Mouse (Mus musculus) liver, adult 2 months (tissue): ENCODE measurements around the gene AI481877. TPM values are rescaled to one million over a fixed set of nuclear protein-coding genes. Genes with fewer than 3 reads are reported as not detected.
"Not testable (repeated sequence)": the region's sequence is repeated elsewhere in the genome, so short reads cannot be mapped to it uniquely, and the experiment has no call there.

Experiments used
- DNase-seq: peaks from one replicate; pipeline ENCODE4 v3.0.0-alpha.2; 2011; ENCODE audit warnings: low read depth, low spot score; ENCODE audit errors: extremely low read depth
- H3K27ac ChIP-seq: fragments of 200-500 bp; replicated peaks from 2 replicates; pipeline ENCODE4 v1.5.1; 2012; ENCODE audit warnings: low read depth, mild to moderate bottlenecking, control low read depth, inconsistent platforms, low read length; ENCODE audit not compliant: insufficient read depth
- H3K27me3 ChIP-seq: fragments of 200-500 bp; 2 replicates; pipeline ENCODE4 v1.6.1; 2012; ENCODE audit warnings: mild to moderate bottlenecking, moderate library complexity, low read length, inconsistent platforms; ENCODE audit not compliant: control insufficient read depth, insufficient read depth
- H3K36me3 ChIP-seq: fragments of 200-500 bp; 2 replicates; pipeline ENCODE4 v1.6.1; 2012; ENCODE audit warnings: low read length, inconsistent platforms; ENCODE audit not compliant: control insufficient read depth, insufficient read depth
- H3K4me1 ChIP-seq: fragments of 200-500 bp; 2 replicates; pipeline ENCODE4 v1.6.1; 2011; ENCODE audit warnings: low read length; ENCODE audit not compliant: control insufficient read depth, insufficient read depth
- H3K4me3 ChIP-seq: fragments of 200-500 bp; 2 replicates; pipeline ENCODE4 v1.5.1; 2011; ENCODE audit warnings: low read depth, mild to moderate bottlenecking, control low read depth, low read length, moderate library complexity; ENCODE audit not compliant: insufficient read depth
- H3K79me2 ChIP-seq: fragments of 200-500 bp; 2 replicates; pipeline ENCODE4 v1.6.1; 2012; ENCODE audit warnings: inconsistent platforms, mild to moderate bottlenecking, low read length, moderate library complexity; ENCODE audit not compliant: control insufficient read depth, insufficient read depth
- H3K9ac ChIP-seq: fragments of 200-500 bp; 2 replicates; pipeline ENCODE4 v1.6.1; 2012; ENCODE audit warnings: low read depth, mild to moderate bottlenecking, control low read depth, inconsistent platforms, low read length
- CTCF ChIP-seq: fragments of 200-500 bp; IDR thresholded peaks from 2 replicates; pipeline ENCODE4 v1.5.1; 2011; ENCODE audit warnings: low read depth, low read length, control low read depth
- POLR2A ChIP-seq: fragments of 200-500 bp; IDR thresholded peaks from 2 replicates; pipeline ENCODE4 v1.6.1; 2011; ENCODE audit warnings: low read length, control low read depth; ENCODE audit not compliant: insufficient read depth; ENCODE audit errors: extremely low read depth
- WGBS: fragments of 180-500 bp; shearing (Covaris S2); methylation state at CpG from one replicate; pipeline ENCODE4 v1.1.7; 2018; 5-methylcytosine and 5-hydroxymethylcytosine counted together
- polyA plus RNA-seq: library from polyadenylated mRNA; depleted of rRNA; stranded (reverse); fragments of >200 nt; gene quantifications from 2 replicates; pipeline ENCODE4 v1.2.3, GENCODE M21; 2012; rRNA removed
- total RNA-seq: library from RNA; depleted of rRNA; stranded (reverse); fragments of >200 nt; gene quantifications from 2 replicates; pipeline ENCODE4 v1.2.3, GENCODE M21; 2014; rRNA removed

Gene AI481877
- total RNA-seq: not detected in 2 replicates
- not detected in 2 replicates for polyA plus RNA-seq

DNA sequence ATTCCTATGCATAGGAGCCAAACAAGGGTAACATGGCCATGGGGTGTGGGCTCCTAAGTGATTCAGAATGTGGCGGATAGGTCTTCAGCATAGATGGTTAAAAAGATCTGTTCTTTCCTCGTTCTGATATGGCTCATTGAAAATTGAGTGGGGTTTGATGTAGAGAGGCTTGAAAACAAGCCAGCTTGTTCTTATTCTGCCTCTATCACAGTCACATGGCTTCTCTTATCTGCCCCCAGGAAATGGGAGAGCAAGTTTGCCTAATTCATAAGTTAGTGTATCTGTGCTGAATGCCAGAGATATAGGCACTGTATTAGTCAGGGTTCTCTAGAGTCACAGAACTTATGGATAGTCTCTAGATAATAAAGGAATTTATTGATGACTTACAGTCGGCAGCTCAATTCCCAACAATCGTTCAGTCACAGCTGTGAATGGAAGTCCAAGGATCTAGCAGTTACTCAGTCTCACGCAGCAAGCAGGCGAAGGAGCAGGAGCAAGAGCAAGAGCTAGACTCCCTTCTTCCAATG is at the start of gene AI481877:
AI481877 (minus strand) TSS at position 477 of the 527 bp plus-strand sequence.
- not testable (repeated sequence) for DNase-seq, H3K4me1 ChIP-seq, H3K27me3 ChIP-seq, H3K79me2 ChIP-seq, H3K4me3 ChIP-seq, H3K9ac ChIP-seq, H3K36me3 ChIP-seq, H3K27ac ChIP-seq
- WGBS: 84% methylated on average over 4 of the region's 6 CpGs

DNA sequence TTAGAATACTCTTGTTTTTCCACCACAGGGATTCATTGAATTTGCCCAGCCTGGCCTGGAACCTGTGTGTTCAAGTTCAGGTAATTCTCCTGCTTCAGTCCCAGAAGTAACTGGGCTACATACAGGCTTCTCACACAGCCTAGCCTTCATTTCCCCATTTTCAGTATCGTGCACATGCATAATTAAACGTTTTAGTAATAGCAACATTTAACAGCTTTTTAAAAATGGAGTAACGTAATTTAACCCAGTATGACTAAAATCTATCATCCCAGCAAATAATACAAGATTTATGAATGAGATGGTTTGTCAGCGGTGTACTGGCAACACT is 49.7 kb upstream of the AI481877 start:
- H3K9ac ChIP-seq: peak overlapping the region; percentile 85

DNA sequence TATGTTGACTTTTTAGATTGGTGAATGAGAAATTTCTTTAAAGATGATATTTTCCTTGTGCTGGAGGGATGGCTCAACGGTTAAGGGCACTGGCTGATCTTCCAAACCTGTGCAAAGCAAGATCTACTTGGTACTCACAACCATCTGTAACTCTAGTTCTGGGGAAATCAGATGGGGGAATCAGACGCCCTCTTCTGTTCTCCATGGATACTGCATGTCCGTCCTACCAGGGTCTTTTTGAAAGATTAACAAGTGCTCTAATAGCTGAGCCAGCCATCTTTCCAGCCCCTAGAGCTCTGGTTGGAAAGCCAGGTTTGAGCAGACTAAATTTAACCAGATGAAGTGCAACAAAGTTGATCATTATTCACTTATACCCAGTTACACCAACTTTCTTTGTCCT is 48.5 kb upstream of the AI481877 start:
- 44% methylated on average over 3 of the region's 3 CpGs for WGBS
- H3K4me1 ChIP-seq: peaks cover 5% of the 10 kb centered on the region; the same call in 1 of the 2 replicates
- DNase-seq: peak; percentile 28
- no peaks in the 10 kb centered on the region for H3K27me3 ChIP-seq
- TF ChIP-seq POLR2A (no peak), CTCF (no peak; the same call in 1 of the 2 replicates)
- H3K4me3 ChIP-seq: no peak overlapping the region
- no peaks in the 10 kb centered on the region for H3K36me3 ChIP-seq
- H3K79me2 ChIP-seq: peaks cover 12% of the 10 kb centered on the region; the same call in 1 of the 2 replicates
- no peak overlapping the region for H3K27ac ChIP-seq
- H3K9ac ChIP-seq: no peak overlapping the region

More for the DNA sequence above, 49.7 kb upstream of the AI481877 start:
- H3K4me1 ChIP-seq: peaks cover 8% of the 10 kb centered on the region; the same call in 1 of the 2 replicates
- DNase-seq: no peak
- peaks cover 16% of the 10 kb centered on the region; the same call in 1 of the 2 replicates for H3K79me2 ChIP-seq
- TF ChIP-seq CTCF (no peak), POLR2A (no peak)
- H3K4me3 ChIP-seq: peak overlapping the region; percentile 81
- WGBS: 46% methylated on average over 4 of the region's 4 CpGs
- H3K27ac ChIP-seq: peak overlapping the region; percentile 42; the same call in 1 of the 2 replicates
- no peaks in the 10 kb centered on the region for H3K36me3 ChIP-seq
- H3K27me3 ChIP-seq: no peaks in the 10 kb centered on the region

DNA sequence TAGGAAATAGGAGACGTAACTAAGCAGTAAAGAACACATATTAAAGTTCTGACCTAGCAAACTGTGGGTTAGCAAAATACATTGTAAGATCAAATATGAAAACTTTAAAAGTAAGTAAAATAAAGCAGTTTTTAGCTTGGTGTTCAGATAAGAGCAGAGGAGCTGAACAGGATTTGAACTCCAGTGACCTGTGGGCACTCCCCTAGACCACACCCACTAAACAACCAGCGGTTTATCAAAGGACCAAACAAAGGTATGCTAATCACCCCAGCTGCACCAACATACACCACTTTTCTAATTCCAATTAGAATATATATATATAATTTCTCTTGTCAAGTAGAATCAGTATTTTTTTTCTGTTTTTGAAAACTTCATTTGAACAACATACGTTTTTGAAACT is 46.9 kb upstream of the AI481877 start:
- Histone ChIP-seq H3K4me3 (no peak overlapping the region), H3K9ac (no peak overlapping the region), H3K27ac (no peak overlapping the region), H3K36me3 (no peaks in the 10 kb centered on the region), H3K4me1 (peaks cover 3% of the 10 kb centered on the region; the same call in 1 of the 2 replicates), H3K79me2 (peaks cover 9% of the 10 kb centered on the region; the same call in 1 of the 2 replicates), H3K27me3 (no peaks in the 10 kb centered on the region)
- TF ChIP-seq POLR2A (no peak), CTCF (no peak)
- no peak for DNase-seq
- WGBS: 70% methylated on average over 3 of the region's 3 CpGs

DNA sequence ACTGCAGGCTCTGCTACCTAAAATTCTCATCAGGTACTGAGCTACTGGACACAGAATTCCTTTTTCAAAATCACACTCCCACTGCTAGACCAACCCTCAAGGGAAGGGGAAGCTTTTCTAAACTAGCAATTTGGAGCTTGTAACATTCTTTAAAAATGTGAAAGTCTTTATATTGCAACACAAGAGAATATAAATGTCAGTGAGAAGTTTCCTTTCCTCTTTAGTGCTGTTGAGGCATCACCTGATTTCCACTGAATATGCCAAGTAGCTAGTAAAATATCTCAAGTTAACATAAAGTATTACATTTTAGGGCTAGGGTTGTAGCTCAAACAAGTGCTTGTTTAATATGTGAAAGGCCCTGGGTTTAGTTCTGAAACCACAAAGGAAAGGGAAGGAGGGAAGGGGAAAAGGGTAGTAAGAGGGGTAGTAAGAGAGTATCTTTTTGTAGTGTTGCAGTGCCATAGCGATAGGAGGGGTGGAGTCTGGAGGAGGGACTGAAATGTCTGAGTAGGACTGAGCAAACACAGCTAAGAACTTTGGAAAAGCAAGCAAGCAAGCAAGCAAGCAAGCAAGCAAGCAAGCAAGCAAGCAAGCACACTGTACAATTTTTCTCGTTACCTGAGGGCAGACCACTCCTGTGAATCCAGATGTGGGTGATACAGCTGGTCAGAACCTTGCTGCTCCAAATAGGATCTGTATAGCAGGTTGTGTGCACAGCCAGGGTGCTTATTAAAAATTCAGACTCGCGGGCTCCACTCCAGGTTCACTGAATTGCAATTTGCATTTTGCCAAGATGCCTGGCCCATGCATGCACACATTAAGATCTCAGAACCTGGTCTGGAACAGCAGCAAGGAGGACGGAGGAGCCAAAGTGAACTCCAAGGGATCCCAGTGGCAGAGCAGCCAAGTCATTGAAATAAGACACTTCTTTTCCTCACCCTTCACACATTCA is 42.8 kb upstream of the AI481877 start:
- TF ChIP-seq CTCF: no peak

DNA sequence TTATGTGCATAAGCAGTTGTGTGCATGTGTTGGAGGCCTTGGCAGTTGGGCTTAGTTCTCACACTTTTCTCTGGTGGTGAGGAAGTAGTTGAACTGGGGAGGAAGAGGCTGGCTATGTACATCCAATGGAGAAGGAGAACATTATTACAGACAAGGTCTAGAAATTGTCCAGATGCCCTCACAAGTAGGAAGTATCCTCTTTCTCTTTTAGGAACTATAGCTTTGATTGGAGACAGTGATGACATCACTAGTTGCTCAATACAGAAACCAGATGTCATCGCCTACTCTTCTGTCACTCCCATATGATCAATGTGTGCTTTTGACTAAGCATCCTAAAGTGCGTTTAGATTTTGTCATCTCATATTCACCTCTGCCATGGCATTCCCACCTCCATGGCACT is 38.8 kb upstream of the AI481877 start:
- no peak overlapping the region for H3K9ac ChIP-seq
- no peaks in the 10 kb centered on the region for H3K79me2 ChIP-seq
- H3K27ac ChIP-seq: no peak overlapping the region
- 78% methylated on average over 2 of the region's 2 CpGs for WGBS
- H3K36me3 ChIP-seq: no peaks in the 10 kb centered on the region
- DNase-seq: peak; percentile 27
- TF ChIP-seq POLR2A: no peak
- TF ChIP-seq CTCF: no peak
- no peaks in the 10 kb centered on the region for H3K4me1 ChIP-seq
- no peaks in the 10 kb centered on the region for H3K27me3 ChIP-seq
- H3K4me3 ChIP-seq: no peak overlapping the region

More for the DNA sequence above, 42.8 kb upstream of the AI481877 start:
- WGBS: 64% methylated on average over 5 of the region's 5 CpGs
- H3K4me3 ChIP-seq: no peak overlapping the region
- DNase-seq: no peak
- H3K79me2 ChIP-seq: no peaks in the 10 kb centered on the region
- no peaks in the 10 kb centered on the region for H3K36me3 ChIP-seq
- no peaks in the 10 kb centered on the region for H3K27me3 ChIP-seq
- H3K4me1 ChIP-seq: no peaks in the 10 kb centered on the region
- no peak overlapping the region for H3K27ac ChIP-seq
- H3K9ac ChIP-seq: no peak overlapping the region
